11 mouse cellular contexts compared by ENCODE assay signal in the genomic region with DNA sequence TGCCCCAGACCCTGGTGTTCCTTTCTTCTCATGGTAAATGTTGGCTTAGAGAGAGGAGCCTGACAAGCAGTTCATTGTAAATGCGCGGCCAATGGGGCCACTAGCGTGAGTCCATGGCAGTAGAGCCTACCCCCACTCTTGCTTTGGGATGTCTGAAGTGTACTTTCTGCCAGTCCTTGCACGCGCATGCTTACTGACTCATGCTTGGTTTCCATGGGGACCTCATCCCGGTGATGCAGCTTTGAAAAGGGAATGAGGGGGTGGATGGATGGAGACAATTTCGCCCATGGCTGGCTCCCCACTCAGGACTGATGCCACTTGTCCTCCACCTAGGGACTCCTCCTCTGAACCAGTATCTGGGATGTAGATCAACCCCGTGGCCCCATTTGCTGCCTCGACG. TPM values are rescaled to one million over a fixed set of nuclear protein-coding genes. Genes with fewer than 3 reads are reported as not detected.
A peak's percentile ranks its signal among the peaks of the same experiment; 100 is the strongest.
DNase-seq lines count a peak whose midpoint lies in the region; ATAC-seq and TF ChIP-seq lines count a peak whose summit lies in the region.
"Had no signal": no experiment of that assay in that cellular context is flagged by ENCODE, and none has a peak within 500 bp of the region (broad histone marks: within the 10 kb centered on the region; RNA-seq: fewer than 3 reads in every experiment).

No protein-coding gene starts in this region.

- H3K36me3 ChIP-seq in forebrain, embryonic 14.5 days (ENCODE audit: control insufficient read depth, insufficient read depth, low read length), result peaks cover 34% of the 10 kb centered on the region
- no peaks in the 10 kb centered on the region; the same call in 1 of the 2 replicates for H3K36me3 ChIP-seq in forebrain, embryonic 11.5 days (ENCODE audit: control insufficient read depth, insufficient read depth, low read length)
- peaks cover 34% of the 10 kb centered on the region for H3K36me3 ChIP-seq in hindbrain, postnatal 0 days (ENCODE audit: insufficient read depth, low read length)
- peaks cover 37% of the 10 kb centered on the region for H3K36me3 ChIP-seq in midbrain, embryonic 13.5 days

- no peak for ATAC-seq in forebrain, embryonic 14.5 days
- no peak for ATAC-seq in forebrain, embryonic 11.5 days (replicated peaks; ENCODE audit: low FRiP score)
- ATAC-seq in hindbrain, postnatal 0 days, result peak; percentile 41
- no peak for ATAC-seq in midbrain, embryonic 13.5 days
- ATAC-seq in megakaryocyte, adult 5-6 weeks (ENCODE audit: poor library complexity, severe bottlenecking), result no peak

- DNase-seq in forebrain, embryonic 14.5 days (ENCODE audit: low spot score), result no peak
- no peak for DNase-seq in forebrain, embryonic 11.5 days (ENCODE audit: low spot score)
- DNase-seq in brain, adult 2 months (ENCODE audit: low read depth, low spot score), result peak; percentile 93
- peak; percentile 65 for DNase-seq in hindbrain, postnatal 0 days (ENCODE audit: low spot score)
- no peak for DNase-seq in urinary bladder, adult 18-20 months (ENCODE audit: low spot score in 2 of 2)
- no peak for DNase-seq in spleen, postnatal 14 days (ENCODE audit: low spot score in 2 of 2)
- DNase-seq: lung, embryonic 14.5 days had no signal

- TF ChIP-seq CTCF in hindbrain, postnatal 0 days (IDR thresholded peaks at IDR 0.05; ENCODE audit: low read depth), result no peak

- 67% methylated on average over 10 of the region's 10 CpGs for WGBS in forebrain, embryonic 14.5 days
- 74% methylated on average over 10 of the region's 10 CpGs for WGBS in forebrain, embryonic 11.5 days
- WGBS in hindbrain, postnatal 0 days, result 43% methylated on average over 10 of the region's 10 CpGs
- WGBS in midbrain, embryonic 13.5 days, result 59% methylated on average over 10 of the region's 10 CpGs

- no peaks in the 10 kb centered on the region for H3K9me3 ChIP-seq in forebrain, embryonic 14.5 days (replicated peaks; ENCODE audit: control insufficient read depth, low read length)
- H3K9me3 ChIP-seq in forebrain, embryonic 11.5 days (ENCODE audit: control insufficient read depth, low read length), result no peaks in the 10 kb centered on the region
- no peaks in the 10 kb centered on the region for H3K9me3 ChIP-seq in hindbrain, postnatal 0 days (ENCODE audit: low read length)
- no peaks in the 10 kb centered on the region for H3K9me3 ChIP-seq in midbrain, embryonic 13.5 days
- H3K9me3 ChIP-seq: G1E; limb, embryonic 13.5 days had no signal

- H3K4me1 ChIP-seq in forebrain, embryonic 14.5 days (ENCODE audit: control insufficient read depth, insufficient read depth, low read length), result peaks cover 51% of the 10 kb centered on the region
- peaks cover 21% of the 10 kb centered on the region; the same call in 1 of the 2 replicates for H3K4me1 ChIP-seq in forebrain, embryonic 11.5 days (replicated peaks; ENCODE audit: control insufficient read depth, insufficient read depth, low read length)
- peaks cover 50% of the 10 kb centered on the region for H3K4me1 ChIP-seq in hindbrain, postnatal 0 days (ENCODE audit: insufficient read depth, low read length)
- peaks cover 63% of the 10 kb centered on the region for H3K4me1 ChIP-seq in midbrain, embryonic 13.5 days (replicated peaks)

- 0 out of 2 replicates have a peak overlapping the region, but pooled peaks have one; percentile 5 for H3K27ac ChIP-seq in forebrain, embryonic 14.5 days (ENCODE audit: low read depth, low read length)
- no peak overlapping the region for H3K27ac ChIP-seq in forebrain, embryonic 11.5 days (ENCODE audit: low read depth, low read length)
- peak overlapping the region; percentile 65 for H3K27ac ChIP-seq in hindbrain, postnatal 0 days
- H3K27ac ChIP-seq in midbrain, embryonic 13.5 days, result no peak overlapping the region
- H3K27ac ChIP-seq: limb, embryonic 13.5 days had no signal

- H3K27me3 ChIP-seq in forebrain, embryonic 14.5 days (replicated peaks; ENCODE audit: control insufficient read depth, insufficient read depth, low read length), result no peaks in the 10 kb centered on the region
- H3K27me3 ChIP-seq in forebrain, embryonic 11.5 days (ENCODE audit: control insufficient read depth, insufficient read depth, low read length), result no peaks in the 10 kb centered on the region
- no peaks in the 10 kb centered on the region for H3K27me3 ChIP-seq in hindbrain, postnatal 0 days (ENCODE audit: insufficient read depth, low read length)
- no peaks in the 10 kb centered on the region for H3K27me3 ChIP-seq in midbrain, embryonic 13.5 days
- H3K27me3 ChIP-seq: limb, embryonic 13.5 days had no signal

- H3K4me3 ChIP-seq in forebrain, embryonic 14.5 days (ENCODE audit: low read depth, low read length), result no peak overlapping the region
- H3K4me3 ChIP-seq in forebrain, embryonic 11.5 days (ENCODE audit: low read depth, low read length), result no peak overlapping the region
- H3K4me3 ChIP-seq in hindbrain, postnatal 0 days (ENCODE audit: low read length), result no peak overlapping the region
- no peak overlapping the region for H3K4me3 ChIP-seq in midbrain, embryonic 13.5 days (replicated peaks)
- H3K4me3 ChIP-seq: limb, embryonic 13.5 days had no signal

- H3K4me2 ChIP-seq in forebrain, embryonic 14.5 days (ENCODE audit: low read length), result no peak overlapping the region
- no peak overlapping the region for H3K4me2 ChIP-seq in forebrain, embryonic 11.5 days (ENCODE audit: low read depth, low read length, severe bottlenecking)
- no peak overlapping the region for H3K4me2 ChIP-seq in hindbrain, postnatal 0 days (ENCODE audit: low read depth, low read length)
- 0 out of 2 replicates have a peak overlapping the region, but pooled peaks have one; percentile 18 for H3K4me2 ChIP-seq in midbrain, embryonic 13.5 days (replicated peaks)
- H3K4me2 ChIP-seq: limb, embryonic 13.5 days; lung, embryonic 14.5 days had no signal

- no peak overlapping the region for H3K9ac ChIP-seq in forebrain, embryonic 14.5 days (ENCODE audit: low read length)
- no peak overlapping the region for H3K9ac ChIP-seq in forebrain, embryonic 11.5 days (ENCODE audit: low read length)
- no peak overlapping the region for H3K9ac ChIP-seq in hindbrain, postnatal 0 days (replicated peaks; ENCODE audit: low read length)
- H3K9ac ChIP-seq in midbrain, embryonic 13.5 days (replicated peaks), result no peak overlapping the region
- H3K9ac ChIP-seq: limb, embryonic 13.5 days; lung, embryonic 14.5 days had no signal

RNA-seq across cellular contexts. Expression of a gene that starts 12.3 kb away (rescaled TPM):
- polyA plus RNA-seq in forebrain, embryonic 14.5 days (2014; fragmentation: Nextera tagmentation; extraction: Ambion mirVana), result 52.4 and 61.5 TPM in 2 replicates
- 16.4 and 19.1 TPM in 2 replicates for polyA plus RNA-seq in forebrain, embryonic 11.5 days (2014; fragmentation: Nextera tagmentation; extraction: Ambion mirVana)
- 144 and 155 TPM in 2 replicates for total RNA-seq in hindbrain, postnatal 0 days (2014; rRNA removed)
- polyA plus RNA-seq in hindbrain, postnatal 0 days (2015; fragmentation: Nextera tagmentation; extraction: Ambion mirVana), result 22.6 and 26.8 TPM in 2 replicates
- 44.1 and 49.3 TPM in 2 replicates for polyA plus RNA-seq in midbrain, embryonic 13.5 days (2015; fragmentation: Nextera tagmentation; extraction: Ambion mirVana)
- 41.1 and 48.0 TPM in 2 replicates for total RNA-seq in megakaryocyte, adult 5-6 weeks (2015)
- 36.3 and 46.1 TPM in 2 replicates for total RNA-seq in megakaryocyte, adult 5-6 weeks (2017)

Comparison
In these comparisons a context has a peak if more than half of its experiments do, and no peak if none do; other contexts are left out.
1. H3K27ac ChIP-seq: peak in forebrain, embryonic 14.5 days (single experiment) and hindbrain, postnatal 0 days (single experiment); none in forebrain, embryonic 11.5 days (single experiment) and midbrain, embryonic 13.5 days (single experiment).
2. DNase-seq: peak in brain, adult 2 months (single experiment) and hindbrain, postnatal 0 days (single experiment); none in forebrain, embryonic 14.5 days (single experiment), forebrain, embryonic 11.5 days (single experiment), urinary bladder, adult 18-20 months (0 of 2) and spleen, postnatal 14 days (0 of 2).